Mouse (Mus musculus): ENCODE results near the gene Rnf144b. TPM values are rescaled to one million over a fixed set of nuclear protein-coding genes. Genes with fewer than 3 reads are reported as not detected.
A peak's percentile ranks its signal among the peaks of the same experiment; 100 is the strongest.

Gene Rnf144b
- polyA plus RNA-seq, 1 experiment = 7.7 TPM

GRCm38 (mm10) chr13:47213817-47214216 lies 91.4 kb downstream of the Rnf144b start:
- Histone ChIP-seq H3K4me1 (ENCODE audit: control insufficient read depth, insufficient read depth, insufficient read length, low read length) (peaks cover 36% of the 10 kb centered on the region), H3K27ac (replicated peaks; ENCODE audit: low read depth, low read length) (no peak overlapping the region), H3K4me3 (ENCODE audit: insufficient read depth, low read depth, low read length) (no peak overlapping the region)

DNA sequence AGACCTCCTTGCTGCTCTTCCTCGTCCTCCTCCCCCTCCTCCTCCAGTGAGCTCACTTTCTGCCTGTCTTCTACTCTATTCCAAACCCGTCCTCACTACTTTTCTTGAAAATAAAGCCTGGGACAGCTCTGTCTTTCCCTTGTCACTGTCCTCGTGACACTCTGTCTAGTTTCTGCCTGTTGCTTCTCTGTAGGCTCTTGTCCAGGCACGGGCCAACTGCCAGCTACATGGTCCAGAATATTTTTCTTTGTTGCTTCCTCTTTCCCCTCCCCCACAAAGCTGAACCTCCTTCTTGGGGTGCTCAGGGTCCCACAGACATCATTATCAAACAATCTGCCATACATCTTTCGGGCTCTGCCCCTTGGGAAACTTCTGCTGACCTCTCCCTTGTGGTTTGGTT lies 92.4 kb downstream of the Rnf144b start:
- no peak overlapping the region for H3K4me3 ChIP-seq (ENCODE audit: insufficient read depth, low read depth, low read length)
- peaks cover 36% of the 10 kb centered on the region for H3K4me1 ChIP-seq (ENCODE audit: control insufficient read depth, insufficient read depth, insufficient read length, low read length)
- H3K27ac ChIP-seq (replicated peaks; ENCODE audit: low read depth, low read length) = peak overlapping the region; percentile 36

DNA sequence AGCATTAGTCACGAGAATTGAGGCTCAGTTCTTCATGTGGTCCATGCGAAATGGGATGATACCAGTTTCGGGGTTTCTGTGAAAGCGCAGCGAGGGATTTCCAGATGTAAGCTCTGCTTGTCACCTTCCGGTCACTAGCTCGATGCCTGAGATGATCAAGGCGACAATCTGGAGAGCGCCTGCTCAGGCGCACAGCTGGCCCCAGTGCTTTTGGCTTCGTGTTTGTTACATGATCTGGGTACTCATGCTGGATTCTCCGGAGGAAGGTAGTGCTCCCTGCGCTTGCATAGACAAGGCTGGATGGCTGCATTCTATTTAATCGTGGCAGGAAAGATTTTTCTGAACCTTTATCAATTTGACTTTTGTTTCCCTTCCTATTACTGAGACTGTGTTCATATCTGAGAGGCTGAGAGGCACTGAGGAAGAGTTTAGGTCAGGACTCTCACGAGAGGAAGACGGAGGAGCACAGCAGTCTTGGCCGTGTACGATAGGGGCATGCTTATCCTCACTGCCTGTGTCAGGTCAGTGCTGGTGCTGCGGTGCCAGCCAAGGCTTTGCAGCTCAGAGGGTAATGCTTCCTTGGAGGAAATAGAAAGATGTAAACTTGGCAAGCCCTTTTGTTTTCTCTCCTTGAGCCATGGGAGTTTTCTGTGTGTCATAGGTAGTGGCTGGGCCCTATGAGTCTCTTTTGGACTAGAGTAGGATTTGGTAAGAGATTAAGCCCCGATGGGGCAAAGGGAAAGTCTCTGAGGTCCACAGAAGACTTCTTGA lies 93.5 kb downstream of the Rnf144b start:
- Histone ChIP-seq H3K27ac (replicated peaks; ENCODE audit: low read depth, low read length) (peak overlapping the region; percentile 36), H3K4me1 (ENCODE audit: control insufficient read depth, insufficient read depth, insufficient read length, low read length) (peaks cover 36% of the 10 kb centered on the region), H3K4me3 (ENCODE audit: insufficient read depth, low read depth, low read length) (no peak overlapping the region)

- Histone ChIP-seq H3K4me1 (ENCODE audit: control insufficient read depth, insufficient read depth, insufficient read length, low read length) (peaks cover 36% of the 10 kb centered on the region), H3K4me3 (ENCODE audit: insufficient read depth, low read depth, low read length) (no peak overlapping the region), H3K27ac (replicated peaks; ENCODE audit: low read depth, low read length) (peak overlapping the region; percentile 76)
Measured at GRCm38 (mm10) chr13:47217107-47217571, 94.7 kb downstream of the Rnf144b start.

DNA sequence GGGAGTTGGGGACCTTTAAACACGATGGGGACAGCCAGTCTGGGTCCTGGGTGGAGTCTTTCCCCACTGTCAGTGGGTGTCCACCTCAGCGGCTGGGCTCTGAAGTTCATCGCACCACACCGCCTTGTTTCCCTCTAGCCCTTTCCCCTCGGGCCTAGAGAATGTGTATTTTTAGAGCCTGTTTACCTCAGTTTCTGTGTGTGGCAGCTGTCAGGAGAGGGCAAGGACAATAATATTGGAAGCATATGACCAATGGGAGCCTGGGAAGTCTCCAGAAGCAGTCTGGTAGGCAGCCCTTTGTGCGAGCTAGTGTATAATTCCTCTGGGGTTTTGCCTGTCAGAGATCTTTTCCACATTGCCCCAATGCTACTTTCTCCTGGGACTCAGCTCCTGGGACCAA lies 95.9 kb downstream of the Rnf144b start:
- peak overlapping the region; percentile 38 for H3K27ac ChIP-seq (replicated peaks; ENCODE audit: low read depth, low read length)
- H3K4me3 ChIP-seq (ENCODE audit: insufficient read depth, low read depth, low read length) = no peak overlapping the region
- H3K4me1 ChIP-seq (ENCODE audit: control insufficient read depth, insufficient read depth, insufficient read length, low read length) = peaks cover 37% of the 10 kb centered on the region

DNA sequence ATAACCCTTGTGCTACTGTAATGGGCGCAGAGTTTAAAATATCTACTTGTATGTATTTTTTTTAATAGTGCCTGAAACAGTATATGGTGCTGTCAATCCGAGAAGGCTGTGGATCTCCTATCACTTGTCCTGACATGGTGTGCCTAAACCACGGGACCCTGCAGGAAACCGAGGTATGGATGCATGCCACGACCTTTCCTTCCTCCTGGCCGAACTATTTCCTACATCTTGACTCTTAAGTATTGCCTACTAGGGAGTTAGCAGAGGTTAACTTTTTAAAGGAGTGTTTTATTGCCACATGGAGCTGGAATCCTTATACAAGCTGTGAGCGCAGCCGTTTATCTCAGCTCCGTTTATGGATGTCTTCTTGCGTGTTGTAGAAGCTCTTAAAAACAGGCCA lies 98.0 kb downstream of the Rnf144b start:
- peaks cover 46% of the 10 kb centered on the region for H3K4me1 ChIP-seq (ENCODE audit: control insufficient read depth, insufficient read depth, insufficient read length, low read length)
- H3K27ac ChIP-seq (replicated peaks; ENCODE audit: low read depth, low read length) = no peak overlapping the region
- no peak overlapping the region for H3K4me3 ChIP-seq (ENCODE audit: insufficient read depth, low read depth, low read length)

DNA sequence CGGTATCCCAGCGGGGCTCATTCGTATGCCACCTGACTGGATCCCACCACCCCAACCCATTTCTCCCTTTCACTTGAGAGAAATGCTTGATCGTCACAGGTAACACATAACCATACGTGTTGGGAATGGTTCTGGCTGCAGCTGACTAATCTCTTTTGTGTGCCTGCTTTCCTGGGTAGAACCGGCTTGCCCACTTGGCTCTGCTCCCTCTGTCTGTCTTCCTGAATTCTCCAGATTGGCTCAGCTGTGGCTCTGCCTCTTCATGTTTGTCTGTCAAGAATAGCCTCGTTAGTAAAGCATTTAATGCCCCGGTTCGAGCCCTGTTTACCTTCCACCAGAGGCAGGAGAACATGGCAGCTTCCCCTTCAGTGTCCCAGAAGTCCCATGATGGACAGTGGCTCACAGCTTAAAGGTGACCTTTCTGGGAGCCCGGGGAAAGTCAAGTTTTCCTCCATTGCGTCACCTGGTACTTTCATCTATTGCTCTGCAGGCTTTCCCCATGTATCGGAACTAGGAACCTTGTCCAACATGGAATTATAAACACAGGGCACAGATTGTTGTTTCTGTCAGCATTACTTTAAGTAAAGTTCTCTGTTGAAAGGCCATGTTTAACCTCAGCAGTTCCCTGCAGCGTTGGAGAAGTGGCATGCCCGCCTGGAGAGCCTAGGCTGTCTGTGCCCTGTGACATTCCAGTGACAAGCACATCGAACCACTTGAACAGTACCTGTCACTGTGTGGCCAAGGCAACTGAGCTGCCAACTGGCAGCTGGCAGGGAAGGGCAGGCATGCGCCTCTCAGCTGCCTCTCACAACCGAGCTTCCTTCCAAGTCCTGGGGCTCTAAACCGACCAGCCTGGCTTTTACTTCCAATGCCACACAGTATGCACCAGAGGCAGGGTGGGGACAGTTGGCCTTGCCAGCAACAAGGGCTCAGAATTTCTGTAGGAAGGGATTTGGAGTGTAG lies 101.4 kb downstream of the Rnf144b start:
- peaks cover 22% of the 10 kb centered on the region for H3K4me1 ChIP-seq (ENCODE audit: control insufficient read depth, insufficient read depth, insufficient read length, low read length)
- no peak overlapping the region for H3K4me3 ChIP-seq (ENCODE audit: insufficient read depth, low read depth, low read length)
- H3K27ac ChIP-seq (replicated peaks; ENCODE audit: low read depth, low read length) = peak overlapping the region; percentile 71

GRCm38 (mm10) chr13:47224648-47225323 lies 102.3 kb downstream of the Rnf144b start:
- Histone ChIP-seq H3K27ac (replicated peaks; ENCODE audit: low read depth, low read length) (peak overlapping the region; percentile 71), H3K4me3 (ENCODE audit: insufficient read depth, low read depth, low read length) (no peak overlapping the region), H3K4me1 (ENCODE audit: control insufficient read depth, insufficient read depth, insufficient read length, low read length) (peaks cover 22% of the 10 kb centered on the region)

DNA sequence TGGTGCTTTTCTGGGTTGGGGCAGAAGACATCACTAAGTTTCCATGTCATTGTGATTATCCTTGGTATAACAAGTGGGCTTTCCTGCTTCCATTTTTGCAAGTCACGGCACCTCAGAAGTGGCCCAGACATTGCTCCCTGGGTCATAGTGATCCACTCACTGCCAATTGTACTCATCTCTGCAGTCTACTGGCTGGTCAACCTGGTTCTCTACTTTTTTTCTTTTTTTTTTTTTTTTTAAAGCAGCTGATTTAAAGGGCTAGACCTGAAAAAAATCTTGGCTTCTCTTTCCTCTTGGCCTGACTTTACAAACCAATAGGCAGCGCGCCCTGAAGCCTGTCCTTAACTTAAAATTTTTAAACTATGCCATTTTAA lies 102.9 kb downstream of the Rnf144b start:
- H3K4me1 ChIP-seq (ENCODE audit: control insufficient read depth, insufficient read depth, insufficient read length, low read length) = peaks cover 22% of the 10 kb centered on the region
- no peak overlapping the region for H3K4me3 ChIP-seq (ENCODE audit: insufficient read depth, low read depth, low read length)
- H3K27ac ChIP-seq (replicated peaks; ENCODE audit: low read depth, low read length) = peak overlapping the region; percentile 71

DNA sequence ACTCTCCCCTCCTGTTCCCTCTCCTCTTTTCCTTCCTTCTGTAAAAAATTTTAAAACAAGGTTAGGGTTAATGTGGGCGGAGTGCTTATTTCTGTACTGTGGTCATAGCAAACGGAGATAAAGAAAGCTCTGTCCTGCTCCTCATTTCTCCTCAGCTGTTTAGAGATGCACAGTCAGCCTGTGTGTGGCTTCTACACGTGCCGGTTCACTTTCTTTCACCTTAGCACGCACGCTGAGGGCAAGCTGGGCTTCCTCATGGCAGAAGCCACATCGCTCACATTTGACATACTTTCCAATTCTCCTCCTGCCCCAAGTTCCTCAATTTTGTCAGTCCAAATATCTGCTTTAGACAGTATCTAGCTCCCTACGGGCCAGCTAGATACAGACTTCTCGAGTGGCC lies 103.3 kb downstream of the Rnf144b start:
- H3K27ac ChIP-seq (replicated peaks; ENCODE audit: low read depth, low read length) = peak overlapping the region; percentile 67
- no peak overlapping the region for H3K4me3 ChIP-seq (ENCODE audit: insufficient read depth, low read depth, low read length)
- H3K4me1 ChIP-seq (ENCODE audit: control insufficient read depth, insufficient read depth, insufficient read length, low read length) = peaks cover 22% of the 10 kb centered on the region

DNA sequence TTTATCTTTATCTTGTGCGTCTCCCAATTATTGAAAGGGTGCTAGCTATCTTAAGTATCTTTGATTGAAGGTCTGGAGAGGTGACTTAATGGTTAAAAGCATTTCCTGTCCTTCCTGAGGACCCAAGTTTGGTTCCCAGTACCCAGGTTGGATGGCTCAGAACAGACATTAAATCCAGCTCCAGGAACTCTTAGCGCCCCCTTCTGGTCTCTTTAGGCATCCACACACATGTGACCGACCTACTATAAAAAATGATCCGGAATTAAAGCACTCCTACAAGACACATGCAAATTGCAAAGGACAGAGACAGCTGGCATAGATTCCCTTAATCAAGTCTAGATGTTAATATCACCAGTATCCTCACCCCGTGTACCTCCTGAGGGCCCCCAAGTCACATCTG lies 104.1 kb downstream of the Rnf144b start:
- Histone ChIP-seq H3K4me1 (ENCODE audit: control insufficient read depth, insufficient read depth, insufficient read length, low read length) (peaks cover 22% of the 10 kb centered on the region), H3K4me3 (ENCODE audit: insufficient read depth, low read depth, low read length) (no peak overlapping the region), H3K27ac (replicated peaks; ENCODE audit: low read depth, low read length) (no peak overlapping the region)

DNA sequence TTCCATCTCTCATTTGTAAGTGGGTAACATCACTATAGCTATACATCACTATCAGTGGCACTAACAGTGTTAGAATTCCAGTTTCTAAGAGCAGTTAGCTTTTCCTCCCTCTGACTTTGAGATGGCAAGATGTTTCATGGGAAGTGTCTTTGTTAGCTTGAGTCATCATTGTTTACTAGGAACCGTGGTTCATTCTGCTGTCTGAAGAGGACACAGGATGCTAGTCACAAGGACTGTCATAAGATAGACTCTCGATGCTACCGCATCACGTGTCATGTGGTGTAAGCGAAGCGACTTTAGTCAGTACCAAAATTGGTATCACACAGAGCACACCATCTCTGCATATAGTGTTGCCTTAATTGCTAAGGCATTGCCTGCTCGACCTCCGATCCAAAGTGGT lies 105.7 kb downstream of the Rnf144b start:
- Histone ChIP-seq H3K4me1 (ENCODE audit: control insufficient read depth, insufficient read depth, insufficient read length, low read length) (peaks cover 22% of the 10 kb centered on the region), H3K27ac (replicated peaks; ENCODE audit: low read depth, low read length) (0 out of 2 replicates have a peak overlapping the region, but pooled peaks have one; percentile 15), H3K4me3 (ENCODE audit: insufficient read depth, low read depth, low read length) (no peak overlapping the region)

DNA sequence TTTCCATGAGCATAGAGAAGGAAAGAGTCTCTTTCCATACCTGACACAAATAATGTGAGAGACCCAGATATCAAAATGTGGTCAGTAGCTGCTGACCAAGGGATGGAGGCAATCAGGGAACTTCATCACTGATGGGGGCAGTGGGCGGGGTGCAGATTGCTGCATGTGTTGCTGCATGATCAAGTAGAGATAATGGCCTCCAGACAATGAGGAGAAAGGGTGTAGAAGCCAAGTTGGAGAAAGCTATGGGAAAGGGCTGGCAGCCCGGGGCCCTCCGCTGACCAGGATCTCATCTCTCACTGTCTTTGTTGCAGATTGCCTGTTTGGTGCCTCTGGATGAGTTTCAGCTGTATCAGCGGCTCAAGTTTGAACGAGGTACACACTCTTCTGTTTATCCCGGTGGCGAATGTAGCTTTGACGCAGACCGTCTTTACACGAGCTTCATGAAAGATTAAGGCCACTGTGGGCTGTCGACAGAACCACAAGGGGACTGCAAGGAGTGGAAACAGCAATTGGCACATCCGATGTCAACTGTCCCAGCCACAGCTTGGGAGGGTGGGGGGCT lies 106.3 kb downstream of the Rnf144b start:
- Histone ChIP-seq H3K27ac (replicated peaks; ENCODE audit: low read depth, low read length) (0 out of 2 replicates have a peak overlapping the region, but pooled peaks have one; percentile 15), H3K4me1 (ENCODE audit: control insufficient read depth, insufficient read depth, insufficient read length, low read length) (peaks cover 18% of the 10 kb centered on the region), H3K4me3 (ENCODE audit: insufficient read depth, low read depth, low read length) (no peak overlapping the region)

DNA sequence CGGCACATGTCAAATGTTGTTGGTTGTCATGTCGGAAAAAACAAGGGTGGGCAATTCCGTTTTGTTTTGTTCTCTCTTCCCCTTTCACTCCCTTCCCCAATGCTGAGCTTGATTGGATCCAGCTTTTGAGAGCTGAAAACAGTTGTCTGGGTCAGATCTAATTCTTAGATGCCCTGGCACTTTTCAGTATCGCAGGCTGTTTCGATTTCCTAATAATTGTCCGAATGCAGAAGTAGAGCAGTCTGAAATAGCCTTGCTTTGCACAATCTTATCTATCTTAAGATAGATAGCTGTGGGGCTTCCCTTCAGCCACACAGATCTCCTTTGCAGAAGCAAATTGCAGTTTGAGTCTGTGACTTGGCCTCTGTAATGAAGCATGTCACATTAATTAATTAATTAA lies 109.7 kb downstream of the Rnf144b start:
- H3K27ac ChIP-seq (replicated peaks; ENCODE audit: low read depth, low read length) = no peak overlapping the region

GRCm38 (mm10) chr13:47237376-47237775 lies 114.9 kb downstream of the Rnf144b start:
- Histone ChIP-seq H3K27ac (replicated peaks; ENCODE audit: low read depth, low read length) (no peak overlapping the region), H3K4me1 (ENCODE audit: control insufficient read depth, insufficient read depth, insufficient read length, low read length) (no peaks in the 10 kb centered on the region), H3K4me3 (ENCODE audit: insufficient read depth, low read depth, low read length) (no peak overlapping the region)

More for the DNA sequence above, 109.7 kb downstream of the Rnf144b start:
- no peak overlapping the region for H3K4me3 ChIP-seq (ENCODE audit: insufficient read depth, low read depth, low read length)
- H3K4me1 ChIP-seq (ENCODE audit: control insufficient read depth, insufficient read depth, insufficient read length, low read length) = no peaks in the 10 kb centered on the region
